Mouse (Mus musculus) midbrain, embryonic 12.5 days (tissue): Measurements from ENCODE around the gene Gm49380. TPM values are rescaled to one million over a fixed set of nuclear protein-coding genes. Genes with fewer than 3 reads are reported as not detected.
A peak's percentile ranks its signal among the peaks of the same experiment; 100 is the strongest.

Experiments used
- ATAC-seq: fragments of 200-750 bp; cut with Nextera tagmentation; 2 replicates; pipeline ENCODE4 v1.8.0; 2017; ENCODE audit warnings: low read depth, moderate TSS enrichment, moderate library complexity; ENCODE audit not compliant: low FRiP score
- H3K27ac ChIP-seq: fragments of 300-500 bp; sonication (generic); replicated peaks from 2 replicates; pipeline ENCODE4 v1.5.1; 2016; ENCODE audit warnings: mild to moderate bottlenecking
- H3K27me3 ChIP-seq: fragments of 300-500 bp; sonication (generic); 2 replicates; pipeline ENCODE4 v1.6.1; 2016; ENCODE audit warnings: mild to moderate bottlenecking
- H3K36me3 ChIP-seq: fragments of 300-500 bp; sonication (generic); 2 replicates; pipeline ENCODE4 v1.6.1; 2016
- H3K4me1 ChIP-seq: fragments of 300-500 bp; sonication (generic); 2 replicates; pipeline ENCODE4 v1.6.1; 2016
- H3K4me2 ChIP-seq: fragments of 300-500 bp; sonication (generic); replicated peaks from 2 replicates; pipeline ENCODE4 v1.6.1; 2016; ENCODE audit warnings: mild to moderate bottlenecking, moderate library complexity
- H3K4me3 ChIP-seq: fragments of 300-500 bp; sonication (generic); 2 replicates; pipeline ENCODE4 v1.5.1; 2016; ENCODE audit warnings: mild to moderate bottlenecking
- H3K9ac ChIP-seq: fragments of 300-500 bp; sonication (generic); replicated peaks from 2 replicates; pipeline ENCODE4 v1.6.1; 2016; ENCODE audit warnings: mild to moderate bottlenecking, moderate library complexity
- H3K9me3 ChIP-seq: fragments of 300-500 bp; sonication (generic); 2 replicates; pipeline ENCODE4 v1.6.1; 2016; ENCODE audit warnings: mild to moderate bottlenecking
- WGBS: fragments of 180-500 bp; shearing (Covaris S2); methylation state at CpG from one replicate; pipeline ENCODE4 v1.1.7; 2016; 5-methylcytosine and 5-hydroxymethylcytosine counted together
- polyA plus RNA-seq: library from polyadenylated mRNA; unstranded; fragments of >200 nt; fragmentation: Nextera tagmentation; extraction: Ambion mirVana; gene quantifications from 2 replicates; pipeline ENCODE4 v1.2.1, GENCODE M21; 2016

Gm49380 gene
- polyA plus RNA-seq, 1 experiment from 2014 or later: 0.43 TPM

DNA sequence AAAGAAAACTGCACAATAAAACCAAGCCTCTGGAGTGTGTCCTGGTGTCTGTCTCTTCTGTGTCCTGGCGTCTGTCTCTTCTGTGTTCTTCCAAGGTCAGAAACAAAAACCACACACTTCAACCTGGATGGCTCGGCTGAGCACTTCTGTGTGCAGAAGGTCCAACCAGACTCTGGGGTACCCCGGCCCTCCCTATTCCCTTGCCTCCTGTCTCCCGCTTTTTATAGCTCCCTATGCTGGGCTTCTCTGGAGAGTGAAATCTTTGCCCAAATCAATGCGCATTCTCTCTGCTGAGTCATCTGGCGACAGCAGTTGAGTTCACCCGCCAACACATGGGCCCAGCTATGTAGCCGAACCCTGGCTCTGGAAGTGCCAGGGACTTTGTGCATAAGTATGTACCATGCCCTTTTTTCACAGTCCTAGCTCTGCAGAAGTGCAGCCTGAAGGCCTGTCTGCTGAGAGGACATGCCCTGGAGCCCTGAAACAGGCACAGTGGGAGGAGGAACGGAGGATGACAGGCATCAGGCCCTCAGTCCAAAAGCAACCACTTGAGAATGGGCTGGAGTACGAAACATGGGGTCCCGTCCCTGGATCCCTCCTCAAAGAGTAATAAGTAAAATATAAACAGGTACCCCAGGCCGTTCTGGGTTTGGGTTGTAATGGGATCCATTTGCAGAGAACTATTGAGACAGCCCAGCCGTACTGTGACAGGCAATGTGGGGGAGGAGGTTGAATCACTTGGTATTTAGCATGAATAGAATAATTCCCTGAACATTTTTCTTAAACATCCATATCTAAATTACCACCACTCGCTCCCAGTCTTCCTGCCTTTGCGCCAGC, 64.5 kb downstream of the Gm49380 start:
- no peak for ATAC-seq
- H3K36me3 ChIP-seq: no peaks in the 10 kb centered on the region
- no peak overlapping the region for H3K4me2 ChIP-seq
- peaks cover 2% of the 10 kb centered on the region; the same call in 1 of the 2 replicates for H3K4me1 ChIP-seq
- no peak overlapping the region for H3K27ac ChIP-seq
- H3K4me3 ChIP-seq: no peak overlapping the region
- H3K9ac ChIP-seq: no peak overlapping the region
- no peaks in the 10 kb centered on the region for H3K9me3 ChIP-seq
- 83% methylated on average over 15 of the region's 15 CpGs for WGBS
- H3K27me3 ChIP-seq: peaks cover 29% of the 10 kb centered on the region

DNA sequence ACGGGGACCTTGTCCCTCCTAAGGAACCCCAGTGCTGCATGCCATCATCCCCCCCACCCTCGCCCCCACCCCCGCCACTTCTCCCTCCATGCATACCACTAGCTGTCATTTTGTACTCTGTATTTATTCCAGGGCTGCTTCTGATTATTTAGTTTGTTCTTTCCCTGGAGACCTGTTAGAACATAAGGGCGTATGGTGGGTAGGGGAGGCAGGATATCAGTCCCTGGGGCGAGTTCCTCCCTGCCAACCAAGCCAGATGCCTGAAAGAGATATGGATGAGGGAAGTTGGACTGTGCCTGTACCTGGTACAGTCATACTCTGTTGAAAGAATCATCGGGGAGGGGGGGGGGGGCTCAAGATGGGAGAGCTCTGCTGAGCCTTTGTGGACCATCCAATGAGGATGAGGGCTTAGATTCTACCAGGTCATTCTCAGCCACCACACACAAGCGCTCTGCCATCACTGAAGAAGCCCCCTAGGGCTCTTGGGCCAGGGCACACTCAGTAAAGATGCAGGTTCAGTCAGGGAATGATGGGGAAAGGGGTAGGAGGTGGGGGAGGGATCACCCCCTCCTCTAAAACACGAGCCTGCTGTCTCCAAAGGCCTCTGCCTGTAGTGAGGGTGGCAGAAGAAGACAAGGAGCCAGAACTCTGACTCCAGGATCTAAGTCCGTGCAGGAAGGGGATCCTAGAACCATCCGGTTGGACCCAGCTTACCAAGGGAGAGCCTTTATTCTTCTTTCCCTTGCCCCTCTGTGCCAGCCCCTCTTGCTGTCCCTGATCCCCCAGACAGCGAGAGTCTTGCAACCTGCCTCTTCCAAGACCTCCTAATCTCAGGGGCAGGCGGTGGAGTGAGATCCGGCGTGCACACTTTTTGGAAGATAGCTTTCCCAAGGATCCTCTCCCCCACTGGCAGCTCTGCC, 65.5 kb downstream of the Gm49380 start:
- Histone ChIP-seq H3K4me3 (no peak overlapping the region), H3K4me1 (peaks cover 11% of the 10 kb centered on the region), H3K36me3 (no peaks in the 10 kb centered on the region), H3K9ac (no peak overlapping the region), H3K27me3 (peaks cover 38% of the 10 kb centered on the region), H3K4me2 (no peak overlapping the region), H3K27ac (no peak overlapping the region), H3K9me3 (no peaks in the 10 kb centered on the region)
- 74% methylated on average over 14 of the region's 14 CpGs for WGBS
- no peak for ATAC-seq

DNA sequence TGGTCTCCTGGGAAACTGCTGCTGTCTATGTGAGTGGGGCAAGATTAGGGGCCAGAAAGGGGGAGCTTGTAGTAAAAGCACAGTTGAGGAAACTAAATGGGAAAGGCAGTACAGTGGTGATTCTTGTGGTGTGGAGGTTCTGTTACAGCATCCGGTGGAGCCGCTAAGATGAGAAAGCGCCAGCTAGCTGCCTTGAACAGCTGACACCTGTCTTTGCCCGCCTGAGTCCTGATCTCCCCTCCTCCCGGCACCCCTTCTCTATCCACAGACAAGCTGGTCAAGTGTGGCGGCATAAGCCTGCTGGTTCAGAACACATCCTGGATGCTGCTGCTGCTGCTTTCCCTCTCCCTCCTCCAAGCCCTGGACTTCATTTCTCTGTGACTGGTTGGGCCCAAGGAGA, 66.2 kb downstream of the Gm49380 start:
- peaks cover 12% of the 10 kb centered on the region for H3K4me1 ChIP-seq
- no peak overlapping the region for H3K4me3 ChIP-seq
- no peak overlapping the region for H3K27ac ChIP-seq
- peaks cover 45% of the 10 kb centered on the region for H3K27me3 ChIP-seq
- ATAC-seq: no peak
- 64% methylated on average over 6 of the region's 6 CpGs for WGBS
- H3K9me3 ChIP-seq: no peaks in the 10 kb centered on the region
- H3K9ac ChIP-seq: no peak overlapping the region
- no peaks in the 10 kb centered on the region for H3K36me3 ChIP-seq
- no peak overlapping the region for H3K4me2 ChIP-seq

DNA sequence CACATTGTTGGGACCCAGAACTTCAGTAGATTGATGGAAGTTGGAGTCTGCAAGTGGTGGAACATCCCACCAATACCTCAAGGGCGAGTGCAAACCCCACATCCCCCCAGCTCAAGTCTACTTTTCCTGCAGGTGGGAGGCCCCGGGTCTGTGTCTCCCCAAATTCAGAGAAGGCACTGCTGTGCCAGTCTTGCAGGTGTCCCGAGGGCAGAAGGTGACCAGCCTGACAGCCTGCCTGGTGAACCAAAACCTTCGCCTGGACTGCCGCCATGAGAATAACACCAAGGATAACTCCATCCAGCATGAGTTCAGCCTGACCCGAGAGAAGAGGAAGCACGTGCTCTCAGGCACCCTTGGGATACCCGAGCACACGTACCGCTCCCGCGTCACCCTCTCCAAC, 66.9 kb downstream of the Gm49380 start:
- no peak overlapping the region for H3K4me3 ChIP-seq
- no peak overlapping the region for H3K9ac ChIP-seq
- 89% methylated on average over 12 of the region's 12 CpGs for WGBS
- no peak for ATAC-seq
- no peaks in the 10 kb centered on the region for H3K36me3 ChIP-seq
- H3K27ac ChIP-seq: no peak overlapping the region
- H3K4me1 ChIP-seq: peaks cover 12% of the 10 kb centered on the region
- H3K27me3 ChIP-seq: peaks cover 50% of the 10 kb centered on the region
- no peak overlapping the region for H3K4me2 ChIP-seq
- no peaks in the 10 kb centered on the region for H3K9me3 ChIP-seq

DNA sequence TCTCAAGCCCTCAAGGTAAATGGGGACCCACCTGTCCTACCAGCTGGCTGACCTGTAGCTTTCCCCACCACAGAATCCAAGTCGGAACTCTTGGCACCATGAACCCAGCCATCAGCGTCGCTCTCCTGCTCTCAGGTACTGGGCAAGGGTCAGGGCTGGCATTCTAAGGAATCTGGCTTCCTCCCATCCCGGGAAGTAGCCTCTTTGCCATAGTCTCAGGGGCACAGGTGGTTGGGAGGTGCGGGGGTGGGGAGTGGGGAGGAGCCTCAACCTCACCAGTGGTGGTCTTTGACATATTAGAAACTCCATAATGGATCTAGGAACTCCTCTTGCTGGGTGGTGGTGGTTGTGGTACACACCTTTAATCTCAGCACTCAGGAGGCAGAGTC, 67.4 kb downstream of the Gm49380 start:
- Histone ChIP-seq H3K9ac (no peak overlapping the region), H3K4me3 (no peak overlapping the region), H3K27ac (no peak overlapping the region), H3K9me3 (no peaks in the 10 kb centered on the region), H3K4me1 (peaks cover 12% of the 10 kb centered on the region), H3K4me2 (no peak overlapping the region), H3K36me3 (no peaks in the 10 kb centered on the region), H3K27me3 (peaks cover 55% of the 10 kb centered on the region)
- 84% methylated on average over 5 of the region's 5 CpGs for WGBS
- ATAC-seq: no peak

DNA sequence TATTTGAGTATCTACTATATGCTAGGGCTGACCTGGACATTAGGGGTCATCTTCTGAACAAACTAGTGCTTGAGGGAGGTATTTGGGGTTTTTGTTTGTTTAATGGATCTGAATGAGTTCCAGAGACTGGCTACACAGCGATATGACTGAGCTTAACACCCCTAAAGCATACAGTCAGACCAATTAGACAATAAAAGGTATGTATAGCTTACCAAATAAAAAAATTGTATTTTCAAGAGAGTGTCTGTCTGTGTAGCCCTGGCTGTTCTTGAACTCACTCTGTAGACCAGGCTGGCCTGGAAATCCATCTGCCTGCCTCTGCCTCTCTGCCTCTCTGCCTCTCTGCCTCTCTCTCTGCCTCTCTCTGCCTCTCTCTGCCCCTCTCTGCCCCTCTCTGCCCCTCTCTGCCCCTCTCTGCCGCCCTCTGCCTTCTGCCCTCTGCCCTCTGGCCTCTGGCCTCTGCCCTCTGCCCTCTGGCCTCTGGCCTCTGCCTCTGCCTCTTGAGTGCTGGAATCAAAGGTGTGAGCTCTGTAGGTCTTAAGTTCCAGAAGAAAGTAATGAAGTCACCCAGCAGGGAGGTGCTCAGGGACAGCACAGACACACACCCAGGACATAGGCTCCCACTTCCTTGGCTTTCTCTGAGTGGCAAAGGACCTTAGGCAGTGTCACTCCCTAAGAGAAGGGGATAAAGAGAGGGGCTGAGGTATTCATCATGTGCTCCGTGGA, 68.0 kb downstream of the Gm49380 start:
- 74% methylated on average over 3 of the region's 3 CpGs for WGBS
- H3K9me3 ChIP-seq: no peaks in the 10 kb centered on the region
- H3K27ac ChIP-seq: no peak overlapping the region
- H3K36me3 ChIP-seq: no peaks in the 10 kb centered on the region
- no peak overlapping the region for H3K9ac ChIP-seq
- no peak for ATAC-seq
- H3K4me1 ChIP-seq: peaks cover 12% of the 10 kb centered on the region
- H3K4me3 ChIP-seq: no peak overlapping the region
- H3K4me2 ChIP-seq: no peak overlapping the region
- peaks cover 56% of the 10 kb centered on the region for H3K27me3 ChIP-seq

DNA sequence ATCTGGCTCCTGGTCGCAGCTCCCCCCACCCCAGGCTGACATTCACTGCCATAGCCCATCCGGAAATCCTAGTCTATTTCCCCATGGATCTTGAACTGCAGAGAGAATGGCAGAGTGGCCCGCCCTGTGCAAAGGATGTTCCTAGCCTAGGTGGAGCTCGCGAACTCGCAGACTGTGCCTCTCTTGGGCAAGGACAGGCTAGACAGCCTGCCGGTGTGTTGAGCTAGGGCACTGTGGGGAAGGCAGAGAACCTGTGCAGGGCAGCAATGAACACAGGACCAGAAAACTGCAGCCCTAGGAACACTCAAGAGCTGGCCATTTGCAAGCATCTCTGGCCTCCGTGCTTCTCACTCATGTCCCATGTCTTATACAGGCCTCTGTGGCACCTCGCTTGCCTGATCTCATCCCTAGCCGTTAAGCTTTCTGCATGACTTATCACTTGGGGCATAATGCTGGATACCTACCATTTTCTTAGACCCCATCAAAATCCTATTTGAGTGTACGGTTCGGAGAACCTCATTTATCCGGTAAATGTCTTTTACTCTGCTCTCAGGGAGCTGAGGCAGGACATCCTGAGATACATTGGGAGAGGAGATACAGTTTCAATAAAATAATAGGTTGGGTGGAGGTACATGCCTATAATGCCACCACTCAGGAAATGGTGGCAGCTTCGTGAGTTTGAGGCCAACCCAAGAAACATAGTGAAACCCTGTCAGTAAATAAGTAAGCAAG, 68.7 kb downstream of the Gm49380 start:
- H3K36me3 ChIP-seq: no peaks in the 10 kb centered on the region
- H3K27me3 ChIP-seq: peaks cover 56% of the 10 kb centered on the region
- H3K9me3 ChIP-seq: no peaks in the 10 kb centered on the region
- H3K4me2 ChIP-seq: no peak overlapping the region
- no peak overlapping the region for H3K9ac ChIP-seq
- WGBS: 41% methylated on average over 14 of the region's 14 CpGs
- H3K4me3 ChIP-seq: no peak overlapping the region
- peaks cover 12% of the 10 kb centered on the region for H3K4me1 ChIP-seq
- no peak overlapping the region for H3K27ac ChIP-seq
- ATAC-seq: no peak

DNA sequence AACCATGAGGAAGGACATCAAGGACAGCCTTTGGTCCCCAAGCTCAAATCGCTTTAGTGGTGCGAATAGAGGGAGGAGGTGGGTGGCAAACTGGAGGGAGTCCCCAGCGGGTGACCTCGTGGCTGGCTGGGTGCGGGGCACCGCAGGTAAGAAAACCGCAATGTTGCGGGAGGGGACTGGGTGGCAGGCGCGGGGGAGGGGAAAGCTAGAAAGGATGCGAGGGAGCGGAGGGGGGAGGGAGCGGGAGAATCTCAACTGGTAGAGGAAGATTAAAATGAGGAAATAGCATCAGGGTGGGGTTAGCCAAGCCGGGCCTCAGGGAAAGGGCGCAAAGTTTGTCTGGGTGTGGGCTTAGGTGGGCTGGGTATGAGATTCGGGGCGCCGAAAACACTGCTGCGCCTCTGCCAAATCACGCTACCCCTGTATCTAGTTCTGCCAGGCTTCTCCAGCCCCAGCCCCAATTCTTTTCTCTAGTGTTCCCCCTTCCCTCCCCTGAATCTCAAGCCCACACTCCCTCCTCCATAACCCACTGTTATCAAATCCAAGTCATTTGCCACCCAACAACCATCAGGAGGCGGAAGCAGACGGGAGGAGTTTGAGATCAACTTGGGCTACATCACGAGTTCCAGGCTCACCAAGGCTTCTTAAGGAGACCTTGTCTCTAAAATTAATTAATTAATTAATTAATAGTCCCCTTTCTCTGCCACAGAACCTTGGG, 69.4 kb downstream of the Gm49380 start:
- Histone ChIP-seq H3K36me3 (no peaks in the 10 kb centered on the region), H3K4me2 (peak overlapping the region; percentile 64), H3K27me3 (peaks cover 56% of the 10 kb centered on the region), H3K27ac (no peak overlapping the region), H3K4me1 (peaks cover 12% of the 10 kb centered on the region), H3K9ac (no peak overlapping the region), H3K9me3 (no peaks in the 10 kb centered on the region), H3K4me3 (peak overlapping the region; percentile 38)
- WGBS: 2% methylated on average over 22 of the region's 23 CpGs
- ATAC-seq: no peak

DNA sequence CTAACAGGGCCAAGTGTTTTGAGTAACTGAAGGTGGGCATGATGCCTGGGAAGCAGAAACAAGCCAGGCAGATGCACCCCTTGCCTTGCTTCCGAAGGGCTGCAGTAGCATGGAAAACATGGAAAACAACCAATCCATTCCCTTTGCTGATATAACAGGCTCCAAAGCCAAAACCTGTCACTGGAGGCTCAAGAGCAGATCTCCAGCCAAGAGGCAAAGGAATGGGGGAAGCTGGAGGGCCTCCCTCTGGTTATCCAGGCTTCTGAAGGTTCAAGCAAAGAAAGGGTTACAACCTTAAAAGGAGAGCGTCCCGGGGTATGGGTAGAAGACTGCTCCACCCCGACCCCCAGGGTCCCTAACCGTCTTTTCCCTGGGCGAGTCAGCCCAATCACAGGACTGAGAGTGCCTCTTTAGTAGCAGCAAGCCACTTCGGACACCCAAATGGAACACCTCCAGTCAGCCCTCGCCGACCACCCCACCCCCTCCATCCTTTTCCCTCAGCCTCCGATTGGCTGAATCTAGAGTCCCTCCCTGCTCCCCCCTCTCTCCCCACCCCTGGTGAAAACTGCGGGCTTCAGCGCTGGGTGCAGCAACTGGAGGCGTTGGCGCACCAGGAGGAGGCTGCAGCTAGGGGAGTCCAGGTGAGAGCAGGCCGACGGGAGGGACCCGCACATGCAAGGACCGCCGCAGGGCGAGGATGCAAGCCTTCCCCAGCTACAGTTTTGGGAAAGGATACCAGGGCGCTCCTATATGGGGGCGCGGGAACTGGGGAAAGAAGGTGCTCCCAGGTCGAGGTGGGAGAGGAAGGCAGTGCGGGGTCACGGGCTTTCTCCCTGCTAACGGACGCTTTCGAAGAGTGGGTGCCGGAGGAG, 70.2 kb downstream of the Gm49380 start, which contains the start of gene Thy1:
Gene Thy1, plus strand, starts transcription at position 549 of the 872 bp plus-strand sequence.
- H3K9me3 ChIP-seq: no peaks in the 10 kb centered on the region
- H3K36me3 ChIP-seq: no peaks in the 10 kb centered on the region
- under 1% methylated on average over 30 of the region's 30 CpGs for WGBS
- H3K4me2 ChIP-seq: peak within 1 kb of the TSS; percentile 64
- H3K9ac ChIP-seq: peak within 1 kb of the TSS; percentile 37; the same call in 1 of the 2 replicates
- peak within 1 kb of the TSS; percentile 38 for H3K4me3 ChIP-seq
- peaks cover 53% of the 10 kb centered on the region for H3K27me3 ChIP-seq
- H3K4me1 ChIP-seq: peaks cover 12% of the 10 kb centered on the region
- no peak for ATAC-seq
- H3K27ac ChIP-seq: no peak within 1 kb of the TSS

DNA sequence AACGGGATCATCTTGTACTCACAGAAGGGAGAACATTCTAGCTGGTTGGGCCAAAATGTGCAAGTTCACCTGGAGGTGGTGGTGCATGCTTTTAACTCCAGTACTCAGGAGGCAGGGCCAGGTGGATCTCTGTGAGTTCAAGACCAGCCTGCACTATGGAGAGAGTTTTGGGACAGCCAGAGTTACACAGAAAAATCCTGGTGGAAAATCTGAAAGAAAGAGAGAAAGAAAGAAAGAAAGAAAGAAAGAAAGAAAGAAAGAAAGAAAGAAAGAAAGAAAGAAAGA, 71.0 kb downstream of the Gm49380 start:
- no peak overlapping the region for H3K27ac ChIP-seq
- H3K4me2 ChIP-seq: no peak overlapping the region
- peaks cover 50% of the 10 kb centered on the region for H3K27me3 ChIP-seq
- H3K9ac ChIP-seq: no peak overlapping the region
- peaks cover 12% of the 10 kb centered on the region for H3K4me1 ChIP-seq
- H3K4me3 ChIP-seq: no peak overlapping the region
- WGBS: 83% methylated on average over 1 of the region's 1 CpGs
- H3K9me3 ChIP-seq: no peaks in the 10 kb centered on the region
- no peak for ATAC-seq
- H3K36me3 ChIP-seq: no peaks in the 10 kb centered on the region
